Mouse (Mus musculus): ENCODE data around the gene Brinp3.

Brinp3 gene

DNA sequence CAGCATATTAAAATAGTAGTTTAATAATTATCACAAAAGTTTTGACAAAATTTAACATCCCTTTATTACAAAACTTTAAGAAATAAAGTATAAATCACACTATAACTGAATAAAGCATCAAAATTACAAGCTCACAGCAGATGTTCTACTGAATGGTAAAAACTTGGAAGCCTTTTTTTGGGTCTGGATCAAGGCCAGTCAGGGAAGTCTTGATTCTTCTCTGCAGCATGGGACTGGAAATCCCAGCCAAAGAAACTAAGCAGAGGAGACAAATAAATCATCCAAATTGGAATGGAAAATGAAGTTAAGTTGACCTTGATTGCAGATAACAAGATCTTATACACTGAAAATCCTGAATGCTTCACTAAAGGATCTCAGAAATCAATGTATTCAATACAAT lies 298.3 kb downstream of the Brinp3 start:
- DNase-seq (ENCODE audit: low spot score in 2 of 2): no peak

DNA sequence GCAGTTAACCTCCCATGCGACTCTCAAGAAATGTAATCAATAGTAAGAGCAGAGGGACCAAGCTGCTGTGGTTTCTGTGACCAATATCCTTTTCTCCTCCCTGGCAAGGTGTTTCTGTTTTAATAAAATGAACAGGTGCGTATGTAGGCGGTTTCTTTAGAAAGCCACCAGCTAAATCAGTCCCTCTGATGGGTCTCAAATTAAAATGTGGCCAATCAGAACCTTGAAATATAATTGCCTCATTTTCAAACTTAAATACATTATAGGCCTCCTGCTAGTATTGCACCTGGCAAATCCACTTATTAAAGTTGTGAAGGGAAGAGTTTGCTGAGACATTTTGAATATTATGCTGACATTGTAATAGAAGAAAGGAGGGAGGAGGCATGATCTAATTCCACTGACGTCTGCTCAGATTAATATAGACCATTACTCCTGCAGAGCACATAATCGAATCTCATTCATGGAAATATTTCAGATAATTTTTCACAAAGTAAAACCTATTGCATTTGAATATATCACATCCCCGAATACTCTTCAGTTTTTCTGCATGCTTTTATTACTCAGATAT lies 305.5 kb downstream of the Brinp3 start:
- DNase-seq (ENCODE audit: low spot score in 2 of 2): no peak

DNA sequence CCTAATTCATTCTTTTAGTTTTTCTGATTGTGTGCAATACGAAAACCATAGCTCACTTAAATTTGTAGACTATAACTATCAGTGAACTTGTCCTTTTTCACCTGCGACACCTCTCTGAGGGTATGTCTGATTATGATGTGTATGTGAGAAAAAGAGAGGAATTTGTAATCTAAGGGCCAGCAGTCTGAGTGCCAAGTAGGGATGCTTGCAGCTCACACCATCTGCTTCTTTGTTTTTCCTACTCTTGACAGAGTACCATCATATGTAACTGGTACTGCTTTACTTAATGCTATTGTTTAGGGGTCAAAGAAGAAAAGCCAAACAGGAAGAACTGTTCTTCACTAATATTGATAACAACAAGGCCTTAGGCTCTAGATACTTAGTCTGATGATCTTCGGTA lies 307.3 kb downstream of the Brinp3 start:
- DNase-seq (ENCODE audit: low spot score in 2 of 2): no peak

DNA sequence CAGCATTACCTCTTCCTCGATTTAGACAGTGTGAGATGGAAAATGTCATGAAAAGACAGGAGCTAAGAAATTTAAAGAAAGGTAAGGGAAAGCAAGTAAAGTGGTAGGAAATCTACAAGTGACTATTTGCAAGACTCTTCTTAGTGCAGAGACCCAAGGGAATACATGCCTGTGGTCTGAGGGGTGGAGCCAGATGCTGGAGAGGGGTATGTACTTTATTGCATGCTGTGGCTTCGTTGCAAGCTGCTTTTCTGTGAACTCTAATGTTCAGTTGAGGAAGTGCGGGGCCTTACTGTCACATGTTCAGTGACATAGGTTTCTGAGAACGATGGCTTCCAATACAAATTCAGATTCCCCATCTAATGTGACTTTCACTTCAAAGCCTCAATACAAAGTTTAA lies 313.2 kb downstream of the Brinp3 start:
- DNase-seq (ENCODE audit: low spot score in 2 of 2): no peak

DNA sequence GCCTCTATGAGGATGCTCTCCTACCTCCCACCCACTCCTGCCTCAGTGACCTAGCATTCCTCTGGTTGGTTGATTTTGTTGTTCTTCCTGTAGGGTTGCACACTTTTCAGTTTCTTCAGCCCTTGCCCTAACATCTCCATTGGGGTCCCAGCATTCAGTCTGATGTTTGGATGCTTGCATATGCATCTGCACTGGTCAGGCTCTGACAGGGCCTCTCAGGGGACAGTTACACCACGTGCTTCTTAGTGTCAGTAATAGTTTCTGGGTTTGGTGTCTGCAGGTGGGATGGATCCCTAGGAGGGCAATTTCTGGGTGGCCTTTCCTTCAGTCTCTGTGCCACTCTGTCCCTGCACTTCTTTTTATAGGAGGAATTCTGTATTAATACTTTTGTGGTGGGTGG lies 339.3 kb downstream of the Brinp3 start:
- DNase-seq (ENCODE audit: low spot score in 2 of 2): no peak

DNA sequence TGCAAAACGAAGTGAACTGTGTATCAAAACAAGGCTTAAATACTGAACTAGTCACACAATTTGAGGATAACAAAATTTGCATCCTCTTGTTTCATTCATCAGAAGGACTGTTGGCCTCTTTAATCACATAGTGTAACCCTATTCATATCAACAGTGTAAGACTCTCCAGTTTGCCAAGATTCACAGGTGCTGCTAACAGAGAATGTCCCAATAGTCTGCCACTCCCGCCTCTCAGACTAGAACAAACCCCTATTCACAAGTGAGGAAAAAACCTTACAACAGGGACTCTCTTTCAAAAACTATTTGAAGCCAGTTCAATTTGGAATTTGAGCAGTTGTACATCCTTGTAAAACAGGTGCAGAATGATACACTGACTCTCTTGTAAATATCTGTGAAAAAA lies 349.5 kb downstream of the Brinp3 start:
- no peak for DNase-seq (ENCODE audit: low spot score in 2 of 2)

DNA sequence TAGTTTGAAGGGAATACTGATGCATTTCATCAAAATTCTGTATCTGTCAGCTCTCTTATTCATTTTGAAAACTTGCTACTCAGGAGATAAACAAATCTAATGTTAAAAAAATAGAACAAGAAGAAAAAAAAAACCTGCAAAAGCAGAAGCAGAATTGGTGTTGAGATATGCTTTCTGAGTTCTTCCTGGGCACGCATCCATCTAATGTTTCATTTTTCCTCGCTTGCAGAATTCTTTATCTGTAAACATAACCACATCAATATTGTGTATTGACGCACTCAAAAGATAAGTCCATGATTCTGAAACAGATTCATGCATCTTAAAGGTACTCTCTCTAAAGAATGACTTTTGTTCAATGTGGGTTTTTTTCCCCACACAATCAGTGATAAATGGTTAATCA lies 354.3 kb downstream of the Brinp3 start:
- DNase-seq (ENCODE audit: low spot score in 2 of 2): no peak

DNA sequence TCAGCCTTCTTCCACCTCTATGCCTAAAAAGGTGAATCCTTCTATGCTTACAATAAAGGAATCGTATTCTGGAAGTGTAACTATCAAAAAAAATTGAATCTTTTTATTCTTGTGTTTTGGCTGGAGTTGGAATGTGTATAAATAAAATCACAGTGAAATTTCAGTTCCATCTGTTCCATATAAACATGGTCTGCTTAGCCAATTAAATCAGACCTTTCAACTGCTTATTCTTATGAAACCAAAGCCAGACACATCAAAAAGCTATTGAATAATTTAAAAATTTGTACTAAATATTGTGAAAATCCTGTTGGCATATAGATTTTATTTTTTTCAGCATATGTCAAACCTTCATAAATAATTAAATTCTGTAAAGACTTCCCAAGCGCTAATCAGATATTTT lies 355.6 kb downstream of the Brinp3 start:
- no peak for DNase-seq (ENCODE audit: low spot score in 2 of 2)

DNA sequence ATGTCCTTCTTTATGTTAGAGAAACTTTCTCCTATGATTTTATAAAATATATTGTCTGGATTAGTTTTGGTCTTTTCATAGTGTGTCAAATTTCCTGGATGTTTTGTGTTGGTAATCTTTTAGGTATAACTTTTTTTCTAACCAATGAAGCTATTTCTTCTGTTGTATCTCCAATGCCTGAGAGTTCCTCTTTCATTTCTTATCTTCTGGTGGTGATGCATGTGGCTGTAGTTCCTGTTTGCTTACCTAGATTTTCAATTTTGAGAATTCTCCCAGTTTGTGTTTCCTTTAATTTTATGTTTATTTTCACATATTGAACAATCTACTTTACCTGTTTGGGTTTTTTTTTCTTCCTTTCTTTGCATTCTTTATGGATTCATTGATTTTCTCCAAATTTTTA lies 404.1 kb downstream of the Brinp3 start:
- DNase-seq (ENCODE audit: low spot score in 2 of 2): no peak

DNA sequence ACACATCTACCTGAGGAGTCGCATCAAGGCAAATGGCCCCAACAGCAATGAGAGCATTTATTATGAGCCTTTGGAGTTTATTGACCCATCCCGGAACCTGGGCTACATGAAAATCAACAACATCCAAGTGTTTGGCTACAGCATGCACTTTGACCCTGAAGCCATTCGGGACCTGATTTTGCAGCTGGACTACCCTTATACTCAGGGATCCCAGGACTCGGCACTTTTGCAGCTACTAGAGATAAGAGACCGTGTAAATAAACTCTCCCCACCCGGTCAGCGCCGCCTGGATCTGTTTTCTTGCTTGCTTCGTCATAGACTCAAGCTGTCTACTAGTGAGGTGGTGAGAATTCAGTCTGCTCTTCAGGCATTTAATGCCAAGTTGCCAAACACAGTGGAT lies 407.1 kb downstream of the Brinp3 start:
- no peak for DNase-seq (ENCODE audit: low spot score in 2 of 2)

DNA sequence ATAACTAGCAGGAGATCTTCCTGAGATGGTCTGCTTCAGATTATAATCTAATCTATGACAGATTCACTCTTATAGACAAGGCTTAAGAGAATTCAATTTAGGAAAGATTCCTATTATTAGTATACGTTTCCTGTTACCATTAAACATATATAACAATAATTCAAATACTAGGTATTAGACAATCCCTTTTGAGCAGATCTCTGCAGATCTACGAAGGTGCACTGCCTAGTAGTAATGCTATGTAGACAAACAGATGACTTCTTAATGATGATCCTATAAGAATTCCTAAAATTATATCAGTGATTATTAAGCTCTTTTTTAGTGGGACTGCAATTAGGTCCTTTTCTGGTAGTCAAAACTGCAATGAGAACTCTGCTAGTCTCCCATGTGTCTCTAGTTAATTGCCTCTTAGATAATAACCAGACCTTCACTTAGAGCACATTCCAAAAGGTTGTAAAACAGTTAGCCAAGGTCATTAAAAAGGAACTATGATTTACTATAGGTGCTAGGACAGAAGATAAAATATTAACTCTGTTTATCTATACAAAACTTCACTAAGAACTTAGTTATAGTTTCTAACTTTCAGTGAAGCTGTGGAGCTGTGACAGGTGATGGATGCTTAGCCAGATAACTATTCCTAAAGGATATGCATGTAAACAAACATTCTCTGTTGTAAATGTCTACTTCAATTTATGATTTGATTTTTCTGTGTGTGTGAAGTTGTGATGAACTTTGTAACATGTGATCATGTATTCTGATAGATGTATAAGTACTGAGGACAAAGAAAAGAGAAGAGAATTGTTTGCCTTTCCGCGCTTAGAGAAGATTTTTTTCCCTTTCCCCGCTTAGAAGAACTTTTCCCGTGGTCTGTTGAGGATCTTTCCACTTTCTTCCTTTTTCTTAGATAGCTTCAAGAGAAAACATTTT lies 445.2 kb downstream of the Brinp3 start:
- DNase-seq (ENCODE audit: low spot score in 2 of 2): no peak
